Mouse (Mus musculus): Measurements from ENCODE around the gene Pomt2.

DNA sequence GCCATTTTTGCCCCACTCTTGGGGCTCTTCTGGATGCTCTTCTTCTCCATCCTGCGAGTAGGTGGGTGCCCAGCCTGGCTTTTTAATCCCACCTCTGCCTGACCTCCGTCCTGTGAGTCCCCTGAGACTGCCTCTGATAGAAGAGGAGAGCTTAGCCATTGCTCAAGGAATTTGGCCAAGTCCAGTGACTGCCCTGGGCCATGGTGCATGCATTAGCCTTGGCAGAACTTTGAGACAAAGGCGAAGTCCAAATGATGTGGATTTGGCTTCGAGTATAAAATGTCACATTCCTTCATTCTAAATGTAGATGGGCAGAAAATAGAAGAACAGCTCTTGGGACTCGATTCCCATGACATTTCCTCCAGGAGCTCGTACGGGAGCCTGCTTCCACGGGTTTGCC, 65.0 kb downstream of the Pomt2 start:
- TF ChIP-seq CTCF (IDR thresholded peaks at IDR 0.05; ENCODE audit: low read depth) (no peak), EP300 (IDR thresholded peaks at IDR 0.05; ENCODE audit: low read depth) (no peak)

Measured in liver, embryonic 14.5 days (tissue).